Mouse (Mus musculus) spleen, adult 2 months (tissue): ENCODE data around the gene Rnf145.

Experiments used
- CTCF ChIP-seq: fragments of 200-500 bp; IDR thresholded peaks from 2 replicates; pipeline ENCODE4 v1.5.1; 2011; ENCODE audit warnings: mild to moderate bottlenecking, inconsistent platforms; ENCODE audit not compliant: insufficient read depth, insufficient read length, insufficient replicate concordance; ENCODE audit errors: extremely low read depth
- POLR2A ChIP-seq: fragments of 200-500 bp; IDR thresholded peaks from 2 replicates; pipeline ENCODE4 v1.6.1; 2011; ENCODE audit warnings: low read depth, low read length, inconsistent platforms

DNA sequence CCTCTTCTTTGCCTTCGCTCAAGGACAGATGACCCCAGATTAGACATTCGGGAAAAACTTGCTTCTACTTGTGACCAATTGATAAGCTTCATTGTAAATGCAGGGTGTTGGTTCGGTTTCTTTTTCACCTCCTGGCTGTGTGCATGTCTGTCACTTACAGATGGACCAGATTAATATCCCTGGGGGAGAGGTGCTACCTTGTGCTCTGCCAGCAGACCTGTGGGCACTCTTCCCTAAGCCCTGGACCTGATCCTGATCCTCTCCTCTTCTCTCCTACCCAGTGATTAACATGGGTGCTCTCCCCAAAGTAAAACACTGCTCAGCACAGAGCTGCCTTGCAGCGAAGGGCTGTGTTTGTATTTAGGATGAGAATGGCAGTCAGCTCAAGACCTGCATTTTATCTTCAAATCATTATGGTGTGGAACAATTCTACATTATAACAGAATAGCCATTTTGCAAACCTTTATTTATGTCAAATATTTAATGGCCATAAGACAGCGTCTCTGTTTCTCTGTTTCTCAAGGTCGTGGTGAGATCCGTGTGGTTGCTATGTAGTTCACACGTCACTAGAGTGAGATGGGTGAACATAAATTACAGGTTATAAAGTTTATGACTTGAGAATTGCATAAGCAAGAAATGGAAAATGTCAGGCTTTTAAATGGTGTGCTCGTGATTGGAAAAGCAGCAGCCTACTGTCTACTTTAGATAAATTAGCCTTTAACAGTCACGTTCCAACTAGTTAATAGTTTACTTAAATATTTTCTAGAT, 30.9 kb downstream of the Rnf145 start:
- TF ChIP-seq POLR2A (no peak), CTCF (no peak)
